Mouse (Mus musculus): ENCODE results near the gene Ankrd6.

Gene Ankrd6

DNA sequence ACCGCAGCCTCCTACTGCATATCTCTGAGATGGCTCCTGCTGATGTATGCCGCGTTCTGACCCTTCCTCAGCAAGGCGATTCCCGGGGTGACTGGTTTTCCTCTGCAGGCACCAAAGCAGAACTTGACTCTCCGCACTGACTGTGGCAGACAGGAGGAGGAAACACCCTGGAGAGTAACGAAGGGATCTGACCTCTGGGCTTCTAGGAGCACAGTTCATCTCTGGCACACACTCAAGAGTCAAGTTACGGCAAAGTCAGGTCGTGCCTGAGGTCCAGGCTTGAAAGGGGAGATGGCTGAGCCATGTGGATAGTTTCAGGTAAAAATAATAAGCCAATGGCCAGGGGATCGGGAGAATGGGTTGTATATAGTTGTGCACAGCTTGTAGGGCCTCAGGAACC, 121.3 kb downstream of the Ankrd6 start:
- no peak for TF ChIP-seq NANOG (IDR thresholded peaks at IDR 0.05; ENCODE audit: borderline replicate concordance, low read length)
- no peak for TF ChIP-seq POU5F1 (IDR thresholded peaks at IDR 0.05; ENCODE audit: borderline replicate concordance, low read length)
- no peak for TF ChIP-seq CTCF (conservative IDR thresholded peaks at IDR 0.05; ENCODE audit: low read length)
- Histone ChIP-seq H3K36me3 (ENCODE audit: insufficient read depth, low read length) (no peaks in the 10 kb centered on the region; the same call in 1 of the 2 replicates), H3K4me1 (replicated peaks; ENCODE audit: low read depth, low read length) (peaks cover 24% of the 10 kb centered on the region), H3K9me3 (ENCODE audit: low read length) (no peaks in the 10 kb centered on the region), H3K27me3 (ENCODE audit: insufficient read depth, low read length) (no peaks in the 10 kb centered on the region), H3K4me3 (replicated peaks; ENCODE audit: low read length) (no peak overlapping the region)

DNA sequence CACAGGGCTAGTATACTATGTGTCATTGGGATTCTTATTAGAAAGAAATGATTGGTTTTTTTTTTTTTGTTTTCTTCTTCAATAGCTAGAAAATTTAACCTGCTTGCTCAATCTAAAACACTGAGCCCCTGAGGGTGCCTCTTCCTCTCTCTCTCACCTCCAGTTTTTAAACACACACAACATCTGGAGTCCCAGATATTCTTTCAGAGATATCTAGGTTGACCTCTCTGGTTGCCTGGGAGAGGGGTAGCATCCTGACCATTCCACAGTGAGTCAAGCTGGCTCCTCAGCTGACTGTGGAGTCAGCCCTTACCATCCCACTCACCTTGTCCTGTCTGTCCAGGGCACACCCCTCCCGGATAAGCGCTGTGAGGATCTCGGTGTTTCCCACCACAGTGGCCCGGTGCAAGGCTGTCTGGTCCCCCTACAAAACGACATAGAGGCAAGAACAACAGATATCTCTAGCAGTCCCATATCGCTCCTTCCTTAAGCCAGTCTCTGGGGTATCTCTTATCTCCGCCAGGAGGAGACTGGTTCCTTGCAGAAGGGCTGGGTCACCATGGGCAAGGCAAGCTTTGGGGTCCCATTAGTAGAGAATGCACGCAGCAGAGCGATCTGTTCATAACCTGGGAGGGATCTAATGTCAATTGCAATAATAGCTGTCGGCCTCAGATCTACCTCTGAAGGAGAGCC, 122.1 kb downstream of the Ankrd6 start:
- peaks cover 20% of the 10 kb centered on the region for H3K4me1 ChIP-seq (replicated peaks; ENCODE audit: low read depth, low read length)
- H3K4me3 ChIP-seq (replicated peaks; ENCODE audit: low read length): no peak overlapping the region
- no peaks in the 10 kb centered on the region; the same call in 1 of the 2 replicates for H3K36me3 ChIP-seq (ENCODE audit: insufficient read depth, low read length)
- TF ChIP-seq CTCF (conservative IDR thresholded peaks at IDR 0.05; ENCODE audit: low read length) (no peak), POU5F1 (IDR thresholded peaks at IDR 0.05; ENCODE audit: borderline replicate concordance, low read length) (no peak), NANOG (IDR thresholded peaks at IDR 0.05; ENCODE audit: borderline replicate concordance, low read length) (no peak)
- H3K27me3 ChIP-seq (ENCODE audit: insufficient read depth, low read length): no peaks in the 10 kb centered on the region
- no peaks in the 10 kb centered on the region for H3K9me3 ChIP-seq (ENCODE audit: low read length)

DNA sequence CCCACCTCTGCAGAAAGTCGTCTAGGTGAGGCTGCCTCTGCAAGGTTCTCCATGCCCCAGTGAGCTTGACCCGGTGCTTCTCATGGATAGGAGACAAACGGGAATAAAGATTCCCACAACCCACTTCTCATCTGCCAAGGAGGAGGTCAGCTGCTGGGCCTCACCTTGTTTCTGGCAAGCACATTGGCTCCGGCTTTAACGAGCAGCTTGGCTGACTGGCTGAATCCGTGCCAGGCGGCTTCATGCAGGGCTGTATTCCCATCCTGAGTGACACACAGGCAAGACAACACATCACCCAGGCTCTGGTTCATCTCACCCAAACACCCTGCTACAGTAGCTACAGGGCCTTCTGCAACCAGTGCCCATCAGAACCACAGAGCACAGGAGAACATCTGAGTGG, 123.7 kb downstream of the Ankrd6 start:
- H3K36me3 ChIP-seq (ENCODE audit: insufficient read depth, low read length): peaks cover 8% of the 10 kb centered on the region
- H3K4me3 ChIP-seq (replicated peaks; ENCODE audit: low read length): no peak overlapping the region
- TF ChIP-seq CTCF (conservative IDR thresholded peaks at IDR 0.05; ENCODE audit: low read length) (no peak), POU5F1 (IDR thresholded peaks at IDR 0.05; ENCODE audit: borderline replicate concordance, low read length) (no peak), NANOG (IDR thresholded peaks at IDR 0.05; ENCODE audit: borderline replicate concordance, low read length) (no peak)
- H3K4me1 ChIP-seq (replicated peaks; ENCODE audit: low read depth, low read length): 0 out of 2 replicates have a peak, but pooled peaks cover 8% of the 10 kb centered on the region
- no peaks in the 10 kb centered on the region for H3K27me3 ChIP-seq (ENCODE audit: insufficient read depth, low read length)
- no peaks in the 10 kb centered on the region for H3K9me3 ChIP-seq (ENCODE audit: low read length)

DNA sequence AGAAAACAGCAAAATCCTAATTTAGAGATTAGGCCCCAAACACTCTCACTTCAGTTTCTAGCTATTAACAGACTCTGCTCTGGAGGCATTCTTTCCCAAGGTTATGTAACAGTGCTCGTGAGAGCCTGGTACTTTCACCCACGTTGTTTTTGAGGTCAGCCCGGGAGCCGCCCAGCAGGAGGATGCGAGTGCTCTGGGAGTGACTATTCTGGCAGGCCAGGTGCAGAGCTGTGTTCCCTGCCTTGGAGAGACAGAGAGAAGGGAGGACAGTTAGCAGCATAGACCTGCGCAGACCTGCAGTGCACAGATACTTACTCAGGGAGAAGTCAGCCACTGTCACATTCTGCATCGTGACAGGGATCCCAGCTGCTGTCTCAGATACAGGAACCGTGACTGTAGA, 126.4 kb downstream of the Ankrd6 start:
- Histone ChIP-seq H3K9me3 (ENCODE audit: low read length) (no peaks in the 10 kb centered on the region), H3K36me3 (ENCODE audit: insufficient read depth, low read length) (peaks cover 25% of the 10 kb centered on the region), H3K4me1 (replicated peaks; ENCODE audit: low read depth, low read length) (0 out of 2 replicates have a peak, but pooled peaks cover 5% of the 10 kb centered on the region), H3K27me3 (ENCODE audit: insufficient read depth, low read length) (no peaks in the 10 kb centered on the region), H3K4me3 (replicated peaks; ENCODE audit: low read length) (no peak overlapping the region)
- TF ChIP-seq POU5F1 (IDR thresholded peaks at IDR 0.05; ENCODE audit: borderline replicate concordance, low read length) (no peak), NANOG (IDR thresholded peaks at IDR 0.05; ENCODE audit: borderline replicate concordance, low read length) (no peak), CTCF (conservative IDR thresholded peaks at IDR 0.05; ENCODE audit: low read length) (no peak)

DNA sequence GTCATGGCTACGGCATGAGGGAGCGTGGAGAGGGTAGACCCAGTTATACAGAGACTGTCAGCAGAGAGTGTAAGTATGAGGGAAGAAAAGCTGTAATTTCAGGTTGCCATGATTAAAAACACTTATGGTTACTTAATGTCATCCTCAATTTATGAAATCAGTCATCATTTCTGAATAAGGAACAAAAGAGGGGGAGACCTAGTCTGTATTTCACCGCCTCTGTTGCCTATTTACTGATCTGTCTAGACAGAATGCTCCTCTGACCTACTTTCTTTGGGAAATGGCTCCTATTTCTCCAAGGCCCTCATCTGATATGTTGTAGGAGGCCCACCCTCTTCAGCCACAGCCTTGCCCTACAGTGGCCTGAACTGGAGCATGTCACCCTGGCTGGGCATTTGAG, 130.0 kb downstream of the Ankrd6 start:
- Histone ChIP-seq H3K4me3 (replicated peaks; ENCODE audit: low read length) (no peak overlapping the region), H3K4me1 (replicated peaks; ENCODE audit: low read depth, low read length) (peaks cover 19% of the 10 kb centered on the region), H3K27me3 (ENCODE audit: insufficient read depth, low read length) (no peaks in the 10 kb centered on the region), H3K9me3 (ENCODE audit: low read length) (no peaks in the 10 kb centered on the region), H3K36me3 (ENCODE audit: insufficient read depth, low read length) (peaks cover 40% of the 10 kb centered on the region)
- TF ChIP-seq NANOG (IDR thresholded peaks at IDR 0.05; ENCODE audit: borderline replicate concordance, low read length) (no peak), POU5F1 (IDR thresholded peaks at IDR 0.05; ENCODE audit: borderline replicate concordance, low read length) (no peak), CTCF (conservative IDR thresholded peaks at IDR 0.05; ENCODE audit: low read length) (no peak)

DNA sequence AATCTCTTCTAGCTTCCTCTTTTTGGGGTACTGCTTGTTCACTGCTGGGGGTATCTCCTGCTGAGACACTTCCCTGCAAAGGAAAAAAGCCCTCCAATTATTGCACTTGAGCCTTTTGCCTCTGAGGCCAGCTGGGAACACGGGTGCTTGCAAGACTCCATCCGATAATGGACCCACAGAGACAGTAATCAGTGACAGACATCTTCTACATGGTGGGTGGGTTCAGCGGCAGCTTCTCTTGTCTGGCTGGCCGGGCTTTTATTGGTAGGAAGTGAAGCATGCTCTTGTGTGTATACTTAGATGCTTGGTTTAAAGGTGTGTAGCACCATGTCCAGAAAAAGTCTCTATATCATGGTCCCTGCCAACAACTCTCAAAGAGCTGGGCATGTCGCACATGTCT, 133.2 kb downstream of the Ankrd6 start:
- Histone ChIP-seq H3K4me1 (replicated peaks; ENCODE audit: low read depth, low read length) (peaks cover 14% of the 10 kb centered on the region), H3K36me3 (ENCODE audit: insufficient read depth, low read length) (peaks cover 39% of the 10 kb centered on the region), H3K27me3 (ENCODE audit: insufficient read depth, low read length) (no peaks in the 10 kb centered on the region), H3K4me3 (replicated peaks; ENCODE audit: low read length) (no peak overlapping the region), H3K9me3 (ENCODE audit: low read length) (no peaks in the 10 kb centered on the region)
- TF ChIP-seq NANOG (IDR thresholded peaks at IDR 0.05; ENCODE audit: borderline replicate concordance, low read length) (no peak), POU5F1 (IDR thresholded peaks at IDR 0.05; ENCODE audit: borderline replicate concordance, low read length) (no peak), CTCF (conservative IDR thresholded peaks at IDR 0.05; ENCODE audit: low read length) (no peak)

DNA sequence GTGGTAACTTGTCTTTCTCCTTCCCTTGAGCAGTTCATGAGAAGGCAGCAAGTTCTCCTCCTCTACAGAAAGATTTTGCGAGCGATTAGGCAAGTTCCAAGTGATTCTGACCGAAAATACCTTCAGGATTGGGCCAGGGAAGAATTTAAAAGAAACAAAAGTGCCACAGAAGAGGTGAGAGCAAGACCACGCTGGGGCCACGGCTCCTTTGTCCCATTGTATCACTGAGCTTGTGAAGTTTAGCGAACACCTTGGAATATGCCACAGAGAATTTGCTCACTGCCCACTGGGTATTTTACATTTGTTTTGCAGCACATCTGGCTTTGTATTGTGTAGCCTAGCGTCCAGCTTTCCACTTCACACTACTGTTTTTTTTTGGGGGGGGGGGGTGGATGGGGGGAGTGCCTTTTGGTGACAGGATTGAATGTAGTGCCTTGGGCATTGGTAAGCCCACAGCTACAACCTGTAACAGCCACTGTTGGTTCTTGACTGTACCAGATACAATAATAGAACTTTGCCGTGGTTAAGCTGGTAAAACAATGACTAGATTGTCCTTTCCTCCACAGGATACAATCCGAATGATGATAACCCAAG, 150.0 kb downstream of the Ankrd6 start:
- peaks cover 8% of the 10 kb centered on the region for H3K36me3 ChIP-seq (ENCODE audit: insufficient read depth, low read length)
- no peaks in the 10 kb centered on the region for H3K9me3 ChIP-seq (ENCODE audit: low read length)
- no peak for TF ChIP-seq NANOG (IDR thresholded peaks at IDR 0.05; ENCODE audit: borderline replicate concordance, low read length)
- no peak for TF ChIP-seq CTCF (conservative IDR thresholded peaks at IDR 0.05; ENCODE audit: low read length)
- no peak for TF ChIP-seq POU5F1 (IDR thresholded peaks at IDR 0.05; ENCODE audit: borderline replicate concordance, low read length)
- H3K4me3 ChIP-seq (replicated peaks; ENCODE audit: low read length): peak overlapping the region; percentile 87
- H3K4me1 ChIP-seq (replicated peaks; ENCODE audit: low read depth, low read length): peaks cover 18% of the 10 kb centered on the region
- H3K27me3 ChIP-seq (ENCODE audit: insufficient read depth, low read length): no peaks in the 10 kb centered on the region

DNA sequence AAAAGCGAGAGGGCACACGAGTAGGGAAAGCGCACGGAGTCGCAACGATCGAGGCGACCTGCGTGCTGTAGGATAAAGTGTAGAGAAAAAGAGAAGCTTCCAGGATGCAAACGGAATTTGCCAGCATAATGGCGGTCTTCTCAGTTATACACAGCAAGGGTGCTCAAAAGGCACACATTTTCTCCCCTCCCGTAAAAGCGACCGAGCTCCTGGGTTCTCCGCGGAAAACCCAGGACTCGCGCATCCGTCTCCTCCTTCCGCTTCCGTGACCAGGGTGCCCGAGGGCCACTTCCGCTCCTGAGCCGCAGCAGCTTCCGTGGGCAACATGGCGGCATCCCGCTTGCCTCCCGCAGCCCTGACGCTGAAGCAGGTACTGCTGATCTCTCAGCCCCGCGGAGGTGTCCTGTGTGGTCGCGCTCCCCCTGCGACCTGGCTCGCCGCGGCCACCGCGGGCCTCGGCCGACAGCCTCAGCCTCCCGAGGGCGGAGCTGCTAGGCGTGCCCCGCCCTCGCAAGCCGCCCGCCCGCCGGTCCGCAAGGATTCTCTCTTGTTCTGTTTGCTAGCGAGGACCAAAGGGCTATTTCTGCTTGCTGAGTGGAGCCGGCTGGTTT, 150.6 kb downstream of the Ankrd6 start, which contains the start of gene Lyrm2:
Lyrm2 (plus strand) TSS at position 288 of the 611 bp plus-strand sequence.
- Histone ChIP-seq H3K36me3 (ENCODE audit: insufficient read depth, low read length) (peaks cover 6% of the 10 kb centered on the region), H3K9me3 (ENCODE audit: low read length) (no peaks in the 10 kb centered on the region), H3K4me3 (replicated peaks; ENCODE audit: low read length) (peak within 1 kb of the TSS; percentile 87), H3K27me3 (ENCODE audit: insufficient read depth, low read length) (no peaks in the 10 kb centered on the region), H3K4me1 (replicated peaks; ENCODE audit: low read depth, low read length) (peaks cover 18% of the 10 kb centered on the region)
- TF ChIP-seq NANOG (IDR thresholded peaks at IDR 0.05; ENCODE audit: borderline replicate concordance, low read length): no peak
- no peak for TF ChIP-seq POU5F1 (IDR thresholded peaks at IDR 0.05; ENCODE audit: borderline replicate concordance, low read length)
- TF ChIP-seq CTCF (conservative IDR thresholded peaks at IDR 0.05; ENCODE audit: low read length): no peak

All from E14TG2a.4 (cell line).